Mouse (Mus musculus) urinary bladder, adult 2 months (tissue): ENCODE data around the gene Tmc3. TPM values are rescaled to one million over a fixed set of nuclear protein-coding genes. Genes with fewer than 3 reads are reported as not detected.

ENCODE experiments used
- DNase-seq: peaks from one replicate; pipeline ENCODE4 v3.0.0; 2022; ENCODE audit warnings: low spot score
- polyA plus RNA-seq: library from polyadenylated mRNA; depleted of rRNA; stranded (reverse); fragments of >200 nt; gene quantifications from 2 replicates; pipeline ENCODE4 v1.2.3, GENCODE M21; 2012; rRNA removed

Gene Tmc3
- polyA plus RNA-seq, 1 experiment: 0.12 TPM

GRCm38 (mm10) chr7:83668724-83669123, 84.0 kb downstream of the Tmc3 start:
- no peak for DNase-seq

- DNase-seq: no peak
Observed at GRCm38 (mm10) chr7:83671573-83671972, 86.8 kb downstream of the Tmc3 start.

Other genes starting within 250 kb of the Tmc3 start
- gene Stard5, start 47.0 kb downstream of the Tmc3 start, polyA plus RNA-seq: 47.2 and 48.8 TPM in 2 replicates
- 6.1 and 7.9 TPM in 2 replicates for gene Il16, start 160.8 kb downstream of the Tmc3 start, polyA plus RNA-seq
- gene Cfap161, start 210.0 kb downstream of the Tmc3 start, polyA plus RNA-seq: 0.10 TPM in 1 of 2 replicates, not detected in the other